Mouse (Mus musculus) small intestine, adult 2 months (tissue): Measurements from ENCODE around the gene Cryba1. TPM values are rescaled to one million over a fixed set of nuclear protein-coding genes. Genes with fewer than 3 reads are reported as not detected.

Experiments
- H3K27ac ChIP-seq: fragments of 200-500 bp; 2 replicates; pipeline ENCODE4 v1.5.1; 2012; ENCODE audit warnings: low read depth, low read length, control low read depth, inconsistent platforms; ENCODE audit not compliant: insufficient read depth
- H3K27me3 ChIP-seq: fragments of 200-500 bp; 2 replicates; pipeline ENCODE4 v1.6.1; 2012; ENCODE audit warnings: mild to moderate bottlenecking, moderate library complexity, low read length, inconsistent platforms; ENCODE audit not compliant: control insufficient read depth, insufficient read depth
- H3K36me3 ChIP-seq: fragments of 200-500 bp; 2 replicates; pipeline ENCODE4 v1.6.1; 2012; ENCODE audit warnings: mild to moderate bottlenecking, low read length, control low read depth, inconsistent platforms; ENCODE audit not compliant: control insufficient read depth, insufficient read depth
- H3K4me1 ChIP-seq: fragments of 200-500 bp; 2 replicates; pipeline ENCODE4 v1.6.1; 2012; ENCODE audit warnings: low read length, inconsistent platforms, mixed read lengths; ENCODE audit not compliant: control insufficient read depth, insufficient read depth, insufficient read length
- H3K4me3 ChIP-seq: fragments of 200-500 bp; 2 replicates; pipeline ENCODE4 v1.5.1; 2012; ENCODE audit warnings: low read depth, mild to moderate bottlenecking, control low read depth, inconsistent platforms, low read length, moderate library complexity
- CTCF ChIP-seq: fragments of 200-500 bp; IDR thresholded peaks from 2 replicates; pipeline ENCODE4 v1.5.1; 2012; ENCODE audit warnings: low read depth, mild to moderate bottlenecking, control low read depth, inconsistent platforms, low read length, moderate library complexity, mixed read lengths; ENCODE audit not compliant: insufficient replicate concordance, insufficient read length; ENCODE audit errors: extremely low read depth
- POLR2A ChIP-seq: fragments of 200-500 bp; IDR thresholded peaks from 2 replicates; pipeline ENCODE4 v1.6.1; 2012; ENCODE audit warnings: low read depth, mild to moderate bottlenecking, control low read depth, inconsistent platforms, low read length, moderate library complexity
- WGBS: fragments of 180-500 bp; shearing (Covaris S2); methylation state at CpG from one replicate; pipeline ENCODE4 v1.1.7; 2018; 5-methylcytosine and 5-hydroxymethylcytosine counted together
- polyA plus RNA-seq: library from polyadenylated mRNA; depleted of rRNA; stranded (reverse); fragments of >200 nt; gene quantifications from 2 replicates; pipeline ENCODE4 v1.2.3, GENCODE M21; 2012; rRNA removed

Cryba1 gene
- polyA plus RNA-seq, 1 experiment = not detected

GRCm38 (mm10) chr11:77686346-77686840 lies 38.7 kb downstream of the Cryba1 start:
- H3K4me3 ChIP-seq = peak overlapping the region; percentile 100
- peaks cover 2% of the 10 kb centered on the region for H3K4me1 ChIP-seq
- H3K27ac ChIP-seq = peak overlapping the region; percentile 98
- H3K27me3 ChIP-seq = no peaks in the 10 kb centered on the region
- no peak for TF ChIP-seq POLR2A
- no peak for TF ChIP-seq CTCF
- H3K36me3 ChIP-seq = peaks cover under 1% of the 10 kb centered on the region
- under 1% methylated on average over 30 of the region's 30 CpGs for WGBS

- TF ChIP-seq POLR2A = peak; percentile 100
- TF ChIP-seq CTCF = no peak
- Histone ChIP-seq H3K36me3 (no peaks in the 10 kb centered on the region), H3K27ac (peak within 1 kb of the TSS; percentile 98), H3K4me3 (peak within 1 kb of the TSS; percentile 100), H3K27me3 (no peaks in the 10 kb centered on the region), H3K4me1 (peaks cover 2% of the 10 kb centered on the region)
- 1% methylated on average over 38 of the region's 38 CpGs for WGBS
Observed at GRCm38 (mm10) chr11:77685383-77686265, 39.5 kb downstream of the Cryba1 start, which contains the start of gene Nufip2. Gene Nufip2 (plus strand): TSS chr11:77686155.

GRCm38 (mm10) chr11:77684896-77685295 lies 40.2 kb downstream of the Cryba1 start:
- WGBS = 41% methylated on average over 2 of the region's 2 CpGs
- Histone ChIP-seq H3K4me3 (no peak overlapping the region), H3K36me3 (no peaks in the 10 kb centered on the region), H3K4me1 (peaks cover 2% of the 10 kb centered on the region; the same call in 1 of the 2 replicates), H3K27ac (no peak overlapping the region), H3K27me3 (no peaks in the 10 kb centered on the region)
- TF ChIP-seq CTCF = no peak
- TF ChIP-seq POLR2A = no peak

- TF ChIP-seq POLR2A = no peak
- no peak for TF ChIP-seq CTCF
- WGBS = 73% methylated on average over 2 of the region's 2 CpGs
- Histone ChIP-seq H3K27ac (no peak overlapping the region), H3K27me3 (no peaks in the 10 kb centered on the region), H3K4me3 (no peak overlapping the region), H3K4me1 (no peaks in the 10 kb centered on the region), H3K36me3 (no peaks in the 10 kb centered on the region)
Observed at GRCm38 (mm10) chr11:77680018-77680417, 45.1 kb downstream of the Cryba1 start.

GRCm38 (mm10) chr11:77673428-77673991 lies 51.6 kb downstream of the Cryba1 start:
- WGBS = 78% methylated on average over 4 of the region's 4 CpGs
- peaks cover 2% of the 10 kb centered on the region; the same call in 1 of the 2 replicates for H3K4me1 ChIP-seq
- no peaks in the 10 kb centered on the region for H3K36me3 ChIP-seq
- TF ChIP-seq POLR2A = no peak
- TF ChIP-seq CTCF = no peak
- H3K27ac ChIP-seq = no peak overlapping the region
- no peaks in the 10 kb centered on the region for H3K27me3 ChIP-seq
- H3K4me3 ChIP-seq = no peak overlapping the region

GRCm38 (mm10) chr11:77672746-77673145 lies 52.3 kb downstream of the Cryba1 start:
- peaks cover 2% of the 10 kb centered on the region; the same call in 1 of the 2 replicates for H3K4me1 ChIP-seq
- H3K27me3 ChIP-seq = no peaks in the 10 kb centered on the region
- 48% methylated on average over 2 of the region's 2 CpGs for WGBS
- H3K27ac ChIP-seq = no peak overlapping the region
- H3K4me3 ChIP-seq = no peak overlapping the region
- no peaks in the 10 kb centered on the region for H3K36me3 ChIP-seq
- TF ChIP-seq POLR2A (no peak), CTCF (no peak)

Other genes starting within 250 kb of the Cryba1 start
- 9.2 and 12.0 TPM in 2 replicates for gene Ankrd13b, start 235.6 kb downstream of the Cryba1 start, polyA plus RNA-seq
- gene Git1, start 231.7 kb downstream of the Cryba1 start, polyA plus RNA-seq = 50.0 and 119 TPM in 2 replicates
- 2.7 and 3.7 TPM in 2 replicates for gene Abhd15, start 210.2 kb downstream of the Cryba1 start, polyA plus RNA-seq
- 15.2 and 46.8 TPM in 2 replicates for gene Trp53i13, start 209.3 kb downstream of the Cryba1 start, polyA plus RNA-seq
- gene Gm10392, start 206.1 kb downstream of the Cryba1 start, polyA plus RNA-seq = not detected in 2 replicates
- 0.80 and 1.7 TPM in 2 replicates for gene Taok1, start 117.5 kb downstream of the Cryba1 start, polyA plus RNA-seq
- gene Nufip2, start 39.1 kb downstream of the Cryba1 start, polyA plus RNA-seq = 5.4 and 11.8 TPM in 2 replicates
- gene Myo18a, start 38.0 kb upstream of the Cryba1 start, polyA plus RNA-seq = 66.4 and 149 TPM in 2 replicates
- not detected in 2 replicates for gene Gm10277, start 62.5 kb upstream of the Cryba1 start, polyA plus RNA-seq
- gene Pipox, start 168.8 kb upstream of the Cryba1 start, polyA plus RNA-seq = 7.3 and 13.8 TPM in 2 replicates
- gene Sez6, start 205.5 kb upstream of the Cryba1 start, polyA plus RNA-seq = 0.41 and 0.46 TPM in 2 replicates